Mouse (Mus musculus): ENCODE measurements around the gene Stx8. TPM values are rescaled to one million over a fixed set of nuclear protein-coding genes. Genes with fewer than 3 reads are reported as not detected.

Stx8 gene
- polyA plus RNA-seq, 1 experiment from 2014 or later, result 59.5 TPM

DNA sequence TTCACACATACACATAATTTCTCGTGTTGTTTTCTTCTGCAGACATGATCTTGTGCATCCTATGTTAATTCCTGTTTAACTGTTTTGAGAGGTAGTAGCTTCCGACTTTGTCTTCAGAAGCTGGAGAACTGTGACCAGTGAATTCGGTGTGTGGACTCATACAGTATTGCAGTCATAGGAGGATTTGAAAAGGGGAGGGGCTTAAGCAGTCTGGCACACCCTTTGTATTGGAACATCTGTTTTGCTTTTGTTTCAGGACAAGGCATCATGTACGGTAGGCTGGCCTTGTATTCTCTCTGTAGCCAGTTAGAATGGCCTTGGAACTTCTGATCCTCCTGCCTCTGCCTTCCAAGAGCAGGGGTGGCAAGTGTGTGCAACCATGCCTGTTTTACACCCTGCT, 30.0 kb downstream of the Stx8 start:
- no peak overlapping the region for H3K4me3 ChIP-seq
- no peaks in the 10 kb centered on the region for H3K4me1 ChIP-seq (replicated peaks)
- no peaks in the 10 kb centered on the region for H3K27me3 ChIP-seq
- H3K9ac ChIP-seq, result no peak overlapping the region
- H3K36me3 ChIP-seq, result no peaks in the 10 kb centered on the region
- H3K9me3 ChIP-seq, result no peaks in the 10 kb centered on the region
- no peak overlapping the region for H3K4me2 ChIP-seq
- 75% methylated on average over 4 of the region's 4 CpGs for WGBS
- no peak for ATAC-seq (ENCODE audit: low FRiP score, low read depth)
- no peak overlapping the region for H3K27ac ChIP-seq (replicated peaks)

DNA sequence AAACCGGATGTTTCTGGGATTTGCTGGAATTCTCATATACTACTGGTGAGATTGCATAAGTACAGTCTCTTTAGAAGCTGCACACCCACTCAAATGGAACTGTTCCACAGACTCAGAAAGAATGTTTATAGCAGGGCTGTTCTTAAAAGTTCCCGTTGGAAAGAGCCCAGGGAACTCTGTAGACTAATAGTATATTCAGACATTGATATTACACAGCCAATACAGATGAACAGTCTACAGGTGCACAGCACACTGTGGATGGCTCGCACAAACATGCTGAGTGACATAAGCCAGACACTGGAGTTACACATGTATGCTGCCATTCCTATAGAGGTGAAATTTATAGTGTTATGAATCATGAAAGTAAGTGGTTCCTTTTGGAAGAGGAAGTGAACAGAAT, 32.9 kb downstream of the Stx8 start:
- Histone ChIP-seq H3K9me3 (no peaks in the 10 kb centered on the region), H3K4me2 (no peak overlapping the region), H3K4me1 (replicated peaks) (no peaks in the 10 kb centered on the region), H3K36me3 (no peaks in the 10 kb centered on the region), H3K27ac (replicated peaks) (no peak overlapping the region), H3K4me3 (no peak overlapping the region), H3K27me3 (no peaks in the 10 kb centered on the region), H3K9ac (no peak overlapping the region)
- no peak for ATAC-seq (ENCODE audit: low FRiP score, low read depth)
- 89% methylated on average over 3 of the region's 3 CpGs for WGBS

DNA sequence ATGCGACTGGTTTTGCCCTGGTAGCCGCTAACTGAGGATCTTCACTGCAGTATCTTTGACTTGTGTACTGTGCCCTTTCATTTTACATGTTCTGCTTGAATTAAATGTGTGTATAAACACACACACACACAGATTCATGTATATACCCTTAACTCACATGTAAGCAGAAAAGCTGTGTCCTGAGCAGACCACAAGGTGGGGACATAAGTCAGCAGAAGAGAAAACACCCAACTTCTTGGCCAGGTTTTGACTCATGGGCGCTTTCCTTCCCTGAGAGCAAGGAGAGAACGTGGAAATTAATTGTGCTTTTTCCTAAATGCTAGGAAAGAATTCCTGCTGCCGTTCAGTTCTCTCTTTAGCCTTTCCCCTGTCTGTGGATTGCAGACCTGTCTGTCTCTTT, 33.6 kb downstream of the Stx8 start:
- no peak for ATAC-seq (ENCODE audit: low FRiP score, low read depth)
- no peaks in the 10 kb centered on the region for H3K9me3 ChIP-seq
- WGBS, result 69% methylated on average over 5 of the region's 5 CpGs
- no peaks in the 10 kb centered on the region for H3K4me1 ChIP-seq (replicated peaks)
- no peak overlapping the region for H3K9ac ChIP-seq
- no peak overlapping the region for H3K4me3 ChIP-seq
- H3K27ac ChIP-seq (replicated peaks), result no peak overlapping the region
- H3K4me2 ChIP-seq, result no peak overlapping the region
- H3K36me3 ChIP-seq, result no peaks in the 10 kb centered on the region
- H3K27me3 ChIP-seq, result no peaks in the 10 kb centered on the region

DNA sequence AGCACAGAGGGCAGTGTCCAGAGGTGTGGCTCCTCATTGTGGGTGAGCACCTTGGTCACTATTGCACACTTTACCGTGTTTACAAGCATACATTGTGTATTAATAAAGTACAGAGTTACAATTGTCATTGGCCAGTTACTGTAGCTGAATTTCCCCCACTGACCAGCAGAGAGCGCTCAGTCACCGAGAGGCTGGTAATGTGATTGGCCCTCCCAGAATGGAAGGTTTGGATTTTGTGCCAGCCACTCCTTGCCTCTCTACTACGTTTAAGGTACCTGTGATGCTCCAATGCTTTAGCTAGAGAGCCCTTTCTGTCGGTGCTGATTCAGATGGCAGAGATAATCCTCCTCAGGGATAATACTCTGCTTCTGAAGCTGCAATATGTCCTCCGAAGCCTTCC, 38.2 kb downstream of the Stx8 start:
- ATAC-seq (ENCODE audit: low FRiP score, low read depth), result 0 out of 2 replicates have a peak, but pooled peaks have one; percentile 23
- Histone ChIP-seq H3K9ac (no peak overlapping the region), H3K27me3 (no peaks in the 10 kb centered on the region), H3K4me2 (no peak overlapping the region), H3K4me1 (replicated peaks) (peaks cover 9% of the 10 kb centered on the region), H3K9me3 (no peaks in the 10 kb centered on the region), H3K36me3 (no peaks in the 10 kb centered on the region), H3K27ac (replicated peaks) (no peak overlapping the region), H3K4me3 (no peak overlapping the region)
- WGBS, result 20% methylated on average over 6 of the region's 6 CpGs

DNA sequence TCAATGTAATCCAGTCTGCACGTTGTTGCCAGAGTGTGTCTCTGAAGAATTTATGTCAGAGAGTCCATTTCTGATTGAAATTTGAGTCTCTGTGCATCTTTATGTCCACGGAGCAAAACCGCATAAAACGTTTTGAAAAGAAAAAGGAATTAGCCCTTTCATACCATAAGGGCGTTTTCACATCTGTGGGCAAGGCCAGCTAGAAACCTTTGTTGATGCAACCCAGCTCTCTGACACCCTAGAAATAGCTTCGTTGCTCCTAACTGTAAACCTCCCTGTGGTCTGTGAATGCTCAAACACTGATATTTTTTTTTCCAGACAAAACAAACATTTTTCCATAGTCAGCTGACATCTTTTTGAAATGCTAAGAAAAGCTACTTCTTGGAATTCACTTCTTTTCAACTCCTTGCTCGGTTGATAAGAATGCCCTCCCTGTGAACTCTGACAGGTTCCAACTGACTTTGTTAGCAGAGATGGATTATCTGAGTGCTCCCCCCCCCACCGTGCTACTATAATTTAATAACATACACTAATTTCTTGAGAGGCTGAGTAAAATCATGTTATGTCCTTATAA, 40.3 kb downstream of the Stx8 start:
- H3K36me3 ChIP-seq, result no peaks in the 10 kb centered on the region
- WGBS, result 30% methylated on average over 8 of the region's 8 CpGs
- ATAC-seq (ENCODE audit: low FRiP score, low read depth), result no peak

DNA sequence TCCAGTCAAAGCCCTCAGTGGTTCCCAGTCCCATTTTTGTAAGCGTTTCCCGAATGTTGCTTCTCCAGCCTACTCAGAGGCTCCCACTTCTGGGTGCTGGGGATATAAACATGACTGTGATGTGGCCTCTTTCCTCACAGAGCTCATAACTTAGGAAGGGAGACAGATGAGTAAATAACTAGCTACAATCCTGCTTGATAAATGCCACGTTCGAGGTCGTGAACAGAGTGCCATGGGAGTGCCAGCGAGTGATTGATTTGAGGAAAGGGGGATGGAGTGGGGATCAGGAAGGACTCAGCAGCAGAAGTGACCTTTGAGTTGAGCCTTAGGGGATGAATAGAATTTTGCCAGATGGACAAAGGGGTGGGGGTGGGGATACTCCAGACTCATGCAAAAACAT, 41.7 kb downstream of the Stx8 start:
- Histone ChIP-seq H3K4me2 (no peak overlapping the region), H3K9me3 (no peaks in the 10 kb centered on the region), H3K4me3 (no peak overlapping the region), H3K9ac (no peak overlapping the region), H3K27ac (replicated peaks) (no peak overlapping the region), H3K36me3 (no peaks in the 10 kb centered on the region), H3K27me3 (no peaks in the 10 kb centered on the region), H3K4me1 (replicated peaks) (peaks cover 9% of the 10 kb centered on the region)
- 33% methylated on average over 6 of the region's 6 CpGs for WGBS
- no peak for ATAC-seq (ENCODE audit: low FRiP score, low read depth)

More for the DNA sequence above, 40.3 kb downstream of the Stx8 start:
- Histone ChIP-seq H3K9ac (no peak overlapping the region), H3K4me1 (replicated peaks) (peaks cover 9% of the 10 kb centered on the region), H3K4me3 (no peak overlapping the region), H3K9me3 (no peaks in the 10 kb centered on the region), H3K27ac (replicated peaks) (no peak overlapping the region), H3K27me3 (no peaks in the 10 kb centered on the region), H3K4me2 (no peak overlapping the region)

DNA sequence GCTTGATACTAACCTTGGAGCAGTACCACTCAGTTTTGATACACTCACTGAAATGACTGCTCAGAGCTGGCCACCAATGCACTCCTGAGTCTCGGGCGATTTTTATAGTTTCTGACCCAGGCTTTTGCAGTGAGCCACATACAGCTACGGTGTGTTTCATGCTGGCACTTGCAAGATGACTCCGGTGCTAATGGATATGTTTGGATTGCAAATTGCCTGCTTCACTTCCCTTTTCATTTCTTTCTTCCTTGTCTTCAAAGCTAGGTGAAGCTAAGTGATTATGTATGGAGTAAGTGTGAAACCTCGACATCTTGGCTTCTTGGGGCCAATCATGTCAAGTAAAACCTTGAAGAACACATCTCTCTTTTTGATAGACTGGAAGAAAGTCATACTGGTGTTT, 43.4 kb downstream of the Stx8 start:
- Histone ChIP-seq H3K9me3 (no peaks in the 10 kb centered on the region), H3K36me3 (no peaks in the 10 kb centered on the region), H3K4me2 (no peak overlapping the region), H3K27me3 (no peaks in the 10 kb centered on the region), H3K4me3 (no peak overlapping the region), H3K27ac (replicated peaks) (no peak overlapping the region), H3K4me1 (replicated peaks) (peaks cover 9% of the 10 kb centered on the region), H3K9ac (no peak overlapping the region)
- no peak for ATAC-seq (ENCODE audit: low FRiP score, low read depth)
- WGBS, result 68% methylated on average over 5 of the region's 5 CpGs

DNA sequence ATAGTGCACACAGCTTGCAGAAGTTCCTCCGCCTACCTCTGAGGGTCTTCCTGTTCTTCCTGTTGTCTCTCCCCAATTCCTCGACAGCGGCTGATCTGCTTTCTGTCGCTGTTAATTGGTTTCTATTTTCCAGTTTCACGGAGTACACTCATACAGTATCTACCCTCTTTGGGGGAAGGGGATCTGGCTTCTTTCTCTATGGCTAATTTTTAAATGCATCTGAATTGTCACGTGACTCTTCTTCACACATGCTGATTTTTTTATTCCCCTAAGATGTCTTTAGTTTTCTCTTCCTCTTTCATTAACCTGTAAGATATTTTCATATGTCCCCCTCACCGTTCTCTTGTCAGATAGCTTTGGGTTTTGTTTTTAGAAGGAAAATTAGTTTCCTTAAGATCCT, 46.2 kb downstream of the Stx8 start:
- Histone ChIP-seq H3K4me2 (no peak overlapping the region), H3K27me3 (no peaks in the 10 kb centered on the region), H3K9me3 (no peaks in the 10 kb centered on the region), H3K4me3 (no peak overlapping the region), H3K27ac (replicated peaks) (no peak overlapping the region), H3K36me3 (no peaks in the 10 kb centered on the region), H3K4me1 (replicated peaks) (no peaks in the 10 kb centered on the region), H3K9ac (no peak overlapping the region)
- WGBS, result 87% methylated on average over 7 of the region's 7 CpGs
- no peak for ATAC-seq (ENCODE audit: low FRiP score, low read depth)

DNA sequence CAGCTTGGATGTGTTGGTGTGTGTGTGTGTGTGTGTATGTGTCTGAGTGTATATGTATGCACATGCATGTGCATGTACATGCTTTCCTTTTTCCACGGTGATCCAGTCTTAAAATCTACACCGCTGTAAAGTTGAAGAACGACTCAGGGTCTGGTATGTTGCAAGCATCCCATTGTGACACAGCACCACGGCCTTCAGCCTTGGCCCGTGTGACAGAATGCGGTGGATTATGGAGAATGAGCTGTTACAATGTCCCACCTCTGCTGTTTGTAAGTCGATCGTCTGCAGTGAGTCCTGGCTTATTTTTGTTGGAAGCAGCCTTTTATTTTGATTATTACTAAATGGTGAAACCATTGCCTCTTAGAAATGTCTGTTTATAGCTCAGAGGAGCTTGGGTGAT, 52.2 kb downstream of the Stx8 start:
- ATAC-seq (ENCODE audit: low FRiP score, low read depth), result no peak
- no peak overlapping the region for H3K4me2 ChIP-seq
- H3K27me3 ChIP-seq, result 0 out of 2 replicates have a peak, but pooled peaks cover 2% of the 10 kb centered on the region
- H3K4me3 ChIP-seq, result no peak overlapping the region
- H3K9ac ChIP-seq, result no peak overlapping the region
- 0 out of 2 replicates have a peak, but pooled peaks cover 3% of the 10 kb centered on the region for H3K4me1 ChIP-seq (replicated peaks)
- H3K9me3 ChIP-seq, result no peaks in the 10 kb centered on the region
- no peak overlapping the region for H3K27ac ChIP-seq (replicated peaks)
- no peaks in the 10 kb centered on the region for H3K36me3 ChIP-seq
- 85% methylated on average over 8 of the region's 8 CpGs for WGBS

DNA sequence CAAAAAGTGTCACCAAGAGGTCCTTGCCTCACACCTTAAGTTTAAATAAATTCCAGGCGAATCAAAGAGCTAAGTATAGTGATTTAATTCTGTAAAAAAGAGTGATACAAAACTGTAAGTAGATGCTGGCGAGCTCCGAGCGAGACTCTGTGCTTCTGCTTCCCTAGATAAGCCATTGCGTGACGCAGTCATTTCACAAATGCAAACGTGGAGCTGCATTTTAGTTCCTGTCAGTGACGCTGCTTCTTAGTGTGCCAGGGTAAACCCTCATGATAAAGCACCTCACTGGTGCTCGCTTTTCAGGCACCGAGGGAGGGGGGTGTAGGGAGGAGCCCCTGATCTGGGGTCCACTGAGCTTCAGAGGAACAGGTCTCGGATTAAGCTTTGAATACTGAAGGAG, 53.2 kb downstream of the Stx8 start:
- no peaks in the 10 kb centered on the region for H3K9me3 ChIP-seq
- ATAC-seq (ENCODE audit: low FRiP score, low read depth), result no peak
- H3K27me3 ChIP-seq, result 0 out of 2 replicates have a peak, but pooled peaks cover 2% of the 10 kb centered on the region
- no peak overlapping the region for H3K27ac ChIP-seq (replicated peaks)
- H3K4me3 ChIP-seq, result no peak overlapping the region
- H3K9ac ChIP-seq, result no peak overlapping the region
- WGBS, result 78% methylated on average over 11 of the region's 11 CpGs
- H3K4me2 ChIP-seq, result no peak overlapping the region
- H3K36me3 ChIP-seq, result no peaks in the 10 kb centered on the region
- 0 out of 2 replicates have a peak, but pooled peaks cover 3% of the 10 kb centered on the region for H3K4me1 ChIP-seq (replicated peaks)

DNA sequence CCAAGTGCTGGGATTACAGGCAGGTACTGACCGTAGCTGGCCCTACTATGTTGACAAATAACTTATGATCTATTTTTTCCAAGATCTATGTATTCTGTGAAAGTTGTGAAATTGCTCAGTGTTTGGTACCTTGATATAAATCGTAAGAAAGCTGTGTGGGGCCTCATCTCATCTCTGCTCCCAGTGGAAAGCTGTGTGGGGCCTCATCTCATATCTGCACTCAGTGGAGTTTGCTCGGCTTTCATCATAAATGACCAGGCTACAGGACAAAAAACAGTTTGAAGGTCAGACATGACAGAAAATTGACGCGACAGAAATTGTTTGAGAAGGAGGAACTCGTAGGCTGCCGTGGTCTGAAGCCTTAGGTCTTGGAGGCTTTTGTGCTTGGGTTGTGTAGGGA, 56.0 kb downstream of the Stx8 start:
- H3K4me2 ChIP-seq, result no peak overlapping the region
- H3K4me3 ChIP-seq, result no peak overlapping the region
- H3K9ac ChIP-seq, result no peak overlapping the region
- H3K27ac ChIP-seq (replicated peaks), result no peak overlapping the region
- ATAC-seq (ENCODE audit: low FRiP score, low read depth), result no peak
- H3K4me1 ChIP-seq (replicated peaks), result 0 out of 2 replicates have a peak, but pooled peaks cover 3% of the 10 kb centered on the region
- no peaks in the 10 kb centered on the region for H3K9me3 ChIP-seq
- WGBS, result 89% methylated on average over 7 of the region's 7 CpGs
- H3K36me3 ChIP-seq, result no peaks in the 10 kb centered on the region
- H3K27me3 ChIP-seq, result 0 out of 2 replicates have a peak, but pooled peaks cover 2% of the 10 kb centered on the region

DNA sequence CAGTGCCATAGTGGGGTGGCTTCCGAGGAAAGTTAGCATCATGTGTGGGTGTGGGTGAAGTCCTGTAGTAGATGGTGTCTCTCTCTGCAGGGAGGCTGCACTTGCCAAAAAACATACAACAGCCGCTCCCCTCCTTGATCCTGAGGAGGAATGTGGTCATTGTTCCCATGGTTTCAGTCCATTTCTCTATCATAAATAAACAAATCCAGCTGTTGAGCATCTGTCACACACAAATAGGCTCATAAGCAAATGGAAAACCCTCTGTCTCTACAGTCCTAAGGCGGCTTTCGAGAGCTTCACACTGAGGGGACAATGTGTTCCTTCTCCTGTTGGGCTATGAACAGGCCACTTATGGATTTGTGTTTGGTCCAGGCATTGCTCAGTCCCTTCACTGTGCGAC, 56.9 kb downstream of the Stx8 start:
- no peak for ATAC-seq (ENCODE audit: low FRiP score, low read depth)
- Histone ChIP-seq H3K4me2 (no peak overlapping the region), H3K27ac (replicated peaks) (no peak overlapping the region), H3K27me3 (0 out of 2 replicates have a peak, but pooled peaks cover 2% of the 10 kb centered on the region), H3K36me3 (no peaks in the 10 kb centered on the region), H3K4me1 (replicated peaks) (0 out of 2 replicates have a peak, but pooled peaks cover 3% of the 10 kb centered on the region), H3K4me3 (no peak overlapping the region), H3K9me3 (no peaks in the 10 kb centered on the region), H3K9ac (no peak overlapping the region)
- WGBS, result 82% methylated on average over 5 of the region's 5 CpGs

DNA sequence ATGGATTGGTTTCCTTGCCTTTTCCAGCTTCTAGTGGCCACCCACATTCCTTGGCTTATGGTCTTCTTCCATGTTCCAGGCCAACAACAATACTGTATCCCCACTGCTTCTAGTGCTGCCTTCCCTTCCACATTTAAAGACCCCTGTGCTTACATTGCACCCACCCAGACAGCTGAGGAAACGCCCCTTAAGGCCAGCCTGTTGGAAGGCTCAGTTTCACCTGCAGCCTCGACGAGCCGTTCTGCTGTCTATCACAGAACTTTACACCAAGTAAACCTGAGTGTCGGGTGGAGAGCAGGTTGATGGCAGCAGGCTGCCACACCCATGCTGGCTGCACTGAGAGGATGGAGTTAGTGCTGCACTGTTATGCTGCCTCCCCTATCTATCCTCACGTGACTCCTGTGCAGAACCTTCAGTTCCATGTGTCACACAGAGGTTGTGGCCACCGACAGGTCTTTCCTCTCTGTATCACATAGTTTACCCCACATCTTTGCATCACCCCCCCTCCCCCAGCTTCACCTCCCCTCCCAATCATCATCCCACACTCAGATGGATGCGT, 57.9 kb downstream of the Stx8 start:
- H3K27me3 ChIP-seq, result 0 out of 2 replicates have a peak, but pooled peaks cover 2% of the 10 kb centered on the region

More for the DNA sequence above, 57.9 kb downstream of the Stx8 start:
- Histone ChIP-seq H3K4me1 (replicated peaks) (0 out of 2 replicates have a peak, but pooled peaks cover under 1% of the 10 kb centered on the region), H3K4me3 (no peak overlapping the region), H3K4me2 (no peak overlapping the region), H3K9ac (no peak overlapping the region), H3K36me3 (no peaks in the 10 kb centered on the region), H3K27ac (replicated peaks) (no peak overlapping the region), H3K9me3 (no peaks in the 10 kb centered on the region)
- WGBS, result 87% methylated on average over 8 of the region's 8 CpGs
- ATAC-seq (ENCODE audit: low FRiP score, low read depth), result no peak
